Mouse (Mus musculus) liver, postnatal 0 days (tissue): Measurements from ENCODE around the gene Cd27.

Experiments used
- CTCF ChIP-seq: sonication (generic); IDR thresholded peaks from 2 replicates; pipeline ENCODE4 v1.5.1; 2016; ENCODE audit warnings: antibody characterized with exemption, low read depth
- EP300 ChIP-seq: IDR thresholded peaks from 2 replicates; pipeline ENCODE4 v1.6.1; 2016; ENCODE audit warnings: antibody characterized with exemption, low read depth, mild to moderate bottlenecking

- TF ChIP-seq CTCF (no peak), EP300 (no peak)
These were observed 7.7 kb upstream of the Cd27 start for GRCm38 (mm10) chr6:125244551-125244950.
